Mouse (Mus musculus) G1E (cell line): ENCODE measurements around the gene Padi3.

Experiments
- CTCF ChIP-seq: IDR thresholded peaks from 2 replicates; pipeline ENCODE4 v1.5.1; 2012; ENCODE audit warnings: low read depth, low read length, inconsistent platforms, mixed read lengths
- GATA1 ChIP-seq: IDR thresholded peaks from 2 replicates; pipeline ENCODE4 v1.6.1; 2012; ENCODE audit warnings: borderline replicate concordance, low read length, inconsistent platforms, mixed read lengths
- GATA2 ChIP-seq: IDR thresholded peaks from 2 replicates; pipeline ENCODE4 v1.6.1; 2012; ENCODE audit warnings: low read depth, low read length, inconsistent platforms, borderline replicate concordance
- POLR2AphosphoS5 ChIP-seq: IDR thresholded peaks from 2 replicates; pipeline ENCODE4 v1.6.1; 2012; ENCODE audit warnings: low read depth, low read length, inconsistent platforms; ENCODE audit not compliant: insufficient replicate concordance
- TAL1 ChIP-seq: conservative IDR thresholded peaks from 2 replicates; pipeline ENCODE4 v1.6.1; 2012; ENCODE audit warnings: low read depth, low read length, inconsistent platforms, mixed read lengths

- TF ChIP-seq CTCF (no peak), GATA1 (no peak), TAL1 (no peak), GATA2 (no peak), POLR2AphosphoS5 (no peak)
Measured at GRCm38 (mm10) chr4:140780507-140780906, 29.9 kb downstream of the Padi3 start.
